Mouse (Mus musculus) bone marrow macrophage, adult 2 months (primary cell): ENCODE results near the gene Adarb2.

Experiments used
- CTCF ChIP-seq: IDR thresholded peaks from 2 replicates; pipeline ENCODE4 v1.5.1; 2012; ENCODE audit warnings: low read depth, mild to moderate bottlenecking, low read length, moderate library complexity
- POLR2A ChIP-seq: IDR thresholded peaks from 2 replicates; pipeline ENCODE4 v1.6.1; 2012; ENCODE audit warnings: mild to moderate bottlenecking, low read depth, low read length, borderline replicate concordance

GRCm38 (mm10) chr13:8805931-8806330 lies 603.3 kb downstream of the Adarb2 start:
- no peak for TF ChIP-seq CTCF
- no peak for TF ChIP-seq POLR2A
